Mouse (Mus musculus) MEL (cell line): ENCODE measurements around the gene Opalin. TPM values are rescaled to one million over a fixed set of nuclear protein-coding genes. Genes with fewer than 3 reads are reported as not detected.

ENCODE experiments used
- DNase-seq: peaks from one replicate; pipeline ENCODE4 v3.0.0; 2011; ENCODE audit warnings: low read depth, low spot score
- H3K27ac ChIP-seq: 2 replicates; pipeline ENCODE4 v1.5.1; 2012; ENCODE audit warnings: low read depth, mild to moderate bottlenecking, control low read depth, low read length, moderate library complexity; ENCODE audit not compliant: control insufficient read depth
- H3K27me3 ChIP-seq, 2 experiments: fragments of 150-350 bp in 1 of 2; sonication (generic) in 1 of 2; 2 replicates each; pipeline ENCODE4 v1.6.1; 2012; ENCODE audit warnings: low read length in 2 of 2, mild to moderate bottlenecking in 2 of 2, improper control_type of control experiment in 1 of 2, moderate library complexity in 1 of 2; ENCODE audit not compliant: insufficient read depth in 2 of 2, control insufficient read depth in 1 of 2
- H3K36me3 ChIP-seq, 2 experiments: 2 replicates each; pipeline ENCODE4 v1.6.1; 2012 to 2014; ENCODE audit warnings: low read length in 2 of 2, improper control_type of control experiment in 1 of 2, inconsistent platforms in 1 of 2, mild to moderate bottlenecking in 1 of 2; ENCODE audit not compliant: insufficient read depth in 2 of 2, control insufficient read depth in 1 of 2
- H3K4me1 ChIP-seq, 2 experiments: fragments of 150-350 bp in 1 of 2; sonication (generic) in 1 of 2; 2 replicates each; pipeline ENCODE4 v1.6.1; 2012; ENCODE audit warnings: low read length in 2 of 2, improper control_type of control experiment in 1 of 2, mild to moderate bottlenecking in 1 of 2; ENCODE audit not compliant: insufficient read depth in 2 of 2, control insufficient read depth in 1 of 2
- H3K4me3 ChIP-seq, 2 experiments: fragments of 150-350 bp in 1 of 2; sonication (generic) in 1 of 2; 2 replicates each; pipeline ENCODE4 v1.5.1; 2012; ENCODE audit warnings: low read depth in 2 of 2, low read length in 2 of 2, mild to moderate bottlenecking in 2 of 2, moderate library complexity in 2 of 2, control low read depth in 1 of 2, improper control_type of control experiment in 1 of 2; ENCODE audit not compliant: control insufficient read depth in 1 of 2, insufficient read depth in 1 of 2
- H3K79me2 ChIP-seq: 2 replicates; pipeline ENCODE4 v1.6.1; 2012; ENCODE audit warnings: mild to moderate bottlenecking, low read length, moderate library complexity; ENCODE audit not compliant: control insufficient read depth, poor library complexity, insufficient read depth
- H3K9ac ChIP-seq: 2 replicates; pipeline ENCODE4 v1.6.1; 2012; ENCODE audit warnings: low read depth, mild to moderate bottlenecking, control low read depth, low read length, moderate library complexity; ENCODE audit not compliant: control insufficient read depth, poor library complexity, severe bottlenecking
- H3K9me3 ChIP-seq: fragments of 150-350 bp; sonication (generic); replicated peaks from 2 replicates; pipeline ENCODE4 v1.6.1; 2012; ENCODE audit warnings: mild to moderate bottlenecking, low read length, improper control_type of control experiment, moderate library complexity; ENCODE audit not compliant: insufficient read depth
- CHD1 ChIP-seq: IDR thresholded peaks from 2 replicates; pipeline ENCODE4 v1.6.1; 2012; ENCODE audit warnings: low read depth, mild to moderate bottlenecking, inconsistent platforms, low read length, improper control_type of control experiment
- CHD2 ChIP-seq: IDR thresholded peaks from 2 replicates; pipeline ENCODE4 v1.6.1; 2011; ENCODE audit warnings: low read length, improper control_type of control experiment
- E2F4 ChIP-seq: IDR thresholded peaks from 2 replicates; pipeline ENCODE4 v1.6.1; 2011; ENCODE audit warnings: low read depth, low read length, improper control_type of control experiment, borderline replicate concordance
- EP300 ChIP-seq, 2 experiments: IDR thresholded peaks; 2 replicates each; pipeline ENCODE4 v1.6.1; 2011; ENCODE audit warnings: improper control_type of control experiment in 2 of 2, low read length in 2 of 2, low read depth in 1 of 2, mild to moderate bottlenecking in 1 of 2
- GABPA ChIP-seq: IDR thresholded peaks from 2 replicates; pipeline ENCODE4 v1.6.1; 2012; ENCODE audit warnings: low read depth, mild to moderate bottlenecking, inconsistent platforms, low read length, improper control_type of control experiment, moderate library complexity
- KAT2A ChIP-seq: conservative IDR thresholded peaks from 2 replicates; pipeline ENCODE4 v1.6.1; 2012; ENCODE audit warnings: low read depth, low read length, improper control_type of control experiment, inconsistent platforms
- MAX ChIP-seq: IDR thresholded peaks from 2 replicates; pipeline ENCODE4 v1.6.1; 2011; ENCODE audit warnings: low read length, improper control_type of control experiment
- MAZ ChIP-seq: IDR thresholded peaks from 2 replicates; pipeline ENCODE4 v1.6.1; 2012; ENCODE audit warnings: low read depth, mild to moderate bottlenecking, inconsistent platforms, low read length, improper control_type of control experiment
- MEF2A ChIP-seq: IDR thresholded peaks from 2 replicates; pipeline ENCODE4 v1.6.1; 2014; ENCODE audit warnings: low read depth, mild to moderate bottlenecking, inconsistent platforms, low read length, improper control_type of control experiment; ENCODE audit not compliant: poor library complexity, insufficient replicate concordance, severe bottlenecking; ENCODE audit errors: extremely low read depth
- MXI1 ChIP-seq: IDR thresholded peaks from 2 replicates; pipeline ENCODE4 v1.6.1; 2011; ENCODE audit warnings: mild to moderate bottlenecking, low read depth, low read length, improper control_type of control experiment
- MYC ChIP-seq: IDR thresholded peaks from 2 replicates; pipeline ENCODE4 v1.6.1; 2011; ENCODE audit warnings: low read depth, mild to moderate bottlenecking, low read length, improper control_type of control experiment, moderate library complexity
- NELFE ChIP-seq: IDR thresholded peaks from 2 replicates; pipeline ENCODE4 v1.6.1; 2011; ENCODE audit warnings: low read depth, low read length, improper control_type of control experiment
- NRF1 ChIP-seq: IDR thresholded peaks from 2 replicates; pipeline ENCODE4 v1.6.1; 2014; ENCODE audit warnings: low read depth, mild to moderate bottlenecking, inconsistent platforms, low read length, improper control_type of control experiment, moderate library complexity; ENCODE audit not compliant: poor library complexity, insufficient read depth, severe bottlenecking
- RCOR1 ChIP-seq: IDR thresholded peaks from 2 replicates; pipeline ENCODE4 v1.6.1; 2012; ENCODE audit warnings: low read depth, mild to moderate bottlenecking, inconsistent platforms, low read length, improper control_type of control experiment
- SIN3A ChIP-seq: IDR thresholded peaks from 2 replicates; pipeline ENCODE4 v1.6.1; 2012; ENCODE audit warnings: low read length, improper control_type of control experiment, inconsistent platforms
- TBP ChIP-seq: IDR thresholded peaks from 2 replicates; pipeline ENCODE4 v1.8.0; 2011; ENCODE audit warnings: low read depth, low read length, improper control_type of control experiment
- TCF12 ChIP-seq: IDR thresholded peaks from 2 replicates; pipeline ENCODE4 v1.6.1; 2014; ENCODE audit warnings: low read depth, mild to moderate bottlenecking, inconsistent platforms, low read length, improper control_type of control experiment, moderate library complexity
- USF1 ChIP-seq: IDR thresholded peaks from 2 replicates; pipeline ENCODE4 v1.6.1; 2014; ENCODE audit warnings: low read depth, mild to moderate bottlenecking, inconsistent platforms, low read length, improper control_type of control experiment, moderate library complexity
- USF2 ChIP-seq, 2 experiments: IDR thresholded peaks; 2 replicates each; pipeline ENCODE4 v1.6.1; 2011 to 2012; ENCODE audit warnings: improper control_type of control experiment in 2 of 2, low read length in 2 of 2, borderline replicate concordance in 1 of 2, inconsistent platforms in 1 of 2, low read depth in 1 of 2, mild to moderate bottlenecking in 1 of 2; ENCODE audit not compliant: insufficient read depth in 1 of 2
- ZC3H11A ChIP-seq: IDR thresholded peaks from 2 replicates; pipeline ENCODE4 v1.6.1; 2012; ENCODE audit warnings: low read depth, mild to moderate bottlenecking, inconsistent platforms, low read length, improper control_type of control experiment
- ZKSCAN1 ChIP-seq: IDR thresholded peaks from 2 replicates; pipeline ENCODE4 v1.6.1; 2012; ENCODE audit warnings: low read depth, mild to moderate bottlenecking, inconsistent platforms, low read length, improper control_type of control experiment, moderate library complexity
- polyA plus RNA-seq, 2 experiments: library from polyadenylated mRNA; stranded (reverse) in 1 of 2; unstranded in 1 of 2; fragments of >175 nt in 1 of 2; fragments of >200 nt in 1 of 2; gene quantifications; 2 replicates each; pipeline versions ENCODE4 v1.2.1 to v1.2.4; 2012; ENCODE audit warnings: low replicate concordance in 2 of 2, low read depth in 1 of 2; ENCODE audit not compliant: insufficient read length in 2 of 2, insufficient read depth in 1 of 2, missing spikeins in 1 of 2
- total RNA-seq: library from RNA; depleted of rRNA; stranded (reverse); fragments of 300-350 nt; gene quantifications from 2 replicates; pipeline ENCODE4 v1.2.3, GENCODE M21; 2012

The Opalin gene
- total and polyA plus RNA-seq, 3 experiments, result not detected

GRCm38 (mm10) chr19:41083646-41084045, 6.7 kb upstream of the Opalin start:
- Histone ChIP-seq H3K27ac (no peak overlapping the region), H3K9ac (no peak overlapping the region), H3K79me2 (no peaks in the 10 kb centered on the region), H3K27me3 (peaks cover 0 to 3% of the 10 kb centered on the region in 2 experiments; a peak in 2 of 4 replicates), H3K36me3 (no peaks in the 10 kb centered on the region), H3K9me3 (no peaks in the 10 kb centered on the region), H3K4me1 (no peaks in the 10 kb centered on the region), H3K4me3 (no peak overlapping the region)
- no peak for TF ChIP-seq GABPA
- no peak for TF ChIP-seq USF2 (IDR thresholded peaks at IDR 0.05; ENCODE audit: borderline replicate concordance in 1 of 2, insufficient read depth in 1 of 2, low read depth in 1 of 2, low read length in 2 of 2)
- TF ChIP-seq MAX, result no peak
- no peak for TF ChIP-seq MEF2A
- TF ChIP-seq TBP, result no peak
- DNase-seq, result no peak

GRCm38 (mm10) chr19:41081589-41081988, 4.7 kb upstream of the Opalin start:
- no peaks in the 10 kb centered on the region for H3K9me3 ChIP-seq
- H3K36me3 ChIP-seq, result no peaks in the 10 kb centered on the region
- no peaks in the 10 kb centered on the region for H3K4me1 ChIP-seq
- no peak for DNase-seq
- H3K27ac ChIP-seq, result no peak overlapping the region
- no peaks in the 10 kb centered on the region for H3K79me2 ChIP-seq
- H3K4me3 ChIP-seq, result no peak overlapping the region
- H3K27me3 ChIP-seq, result peaks cover 0 to 4% of the 10 kb centered on the region in 2 experiments; a peak in 2 of 4 replicates
- H3K9ac ChIP-seq, result no peak overlapping the region
- TF ChIP-seq ZC3H11A, result no peak
- no peak for TF ChIP-seq SIN3A
- no peak for TF ChIP-seq MXI1
- no peak for TF ChIP-seq NELFE
- no peak for TF ChIP-seq CHD2
- TF ChIP-seq CHD1, result no peak
- no peak for TF ChIP-seq KAT2A
- no peak for TF ChIP-seq USF1
- TF ChIP-seq MAX, result no peak
- TF ChIP-seq TCF12, result no peak
- no peak for TF ChIP-seq MAZ
- no peak for TF ChIP-seq RCOR1
- no peak for TF ChIP-seq MEF2A
- no peak for TF ChIP-seq E2F4
- TF ChIP-seq MYC, result no peak
- TF ChIP-seq EP300 (IDR thresholded peaks at IDR 0.05; ENCODE audit: low read depth in 1 of 2, low read length in 2 of 2), result no peak
- TF ChIP-seq USF2 (IDR thresholded peaks at IDR 0.05; ENCODE audit: borderline replicate concordance in 1 of 2, insufficient read depth in 1 of 2, low read depth in 1 of 2, low read length in 2 of 2), result no peak
- TF ChIP-seq NRF1, result no peak
- no peak for TF ChIP-seq ZKSCAN1
